Mouse (Mus musculus) C2C12 (cell line): ENCODE data around the gene Cdh20. TPM values are rescaled to one million over a fixed set of nuclear protein-coding genes. Genes with fewer than 3 reads are reported as not detected.
"Not testable (repeated sequence)": the region's sequence is repeated elsewhere in the genome, so short reads cannot be mapped to it uniquely, and the experiment has no call there.

ENCODE experiments used
- H3K27me3 ChIP-seq: one replicate; pipeline ENCODE4 v1.6.1; 2011; ENCODE audit not compliant: control insufficient read depth, insufficient read depth, insufficient read length
- H3K36me3 ChIP-seq: one replicate; pipeline ENCODE4 v1.6.1; 2011; ENCODE audit not compliant: control insufficient read depth, insufficient read depth
- H3K4me3 ChIP-seq: one replicate; pipeline ENCODE4 v1.5.1; 2011; ENCODE audit warnings: mild to moderate bottlenecking, control low read depth; ENCODE audit not compliant: poor library complexity, insufficient read depth, severe bottlenecking
- H3K79me2 ChIP-seq: one replicate; pipeline ENCODE4 v1.6.1; 2011; ENCODE audit not compliant: control insufficient read depth, insufficient read depth
- H3K79me3 ChIP-seq: one replicate; pipeline ENCODE4 v1.6.1; 2011; ENCODE audit warnings: low read depth, control low read depth
- H3ac ChIP-seq: one replicate; pipeline ENCODE3; 2011; ENCODE audit warnings: low read depth; ENCODE audit not compliant: control insufficient read depth, insufficient read length
- CEBPB ChIP-seq: IDR thresholded peaks from one replicate; pipeline ENCODE4 v1.6.1; 2011; ENCODE audit warnings: low read depth, mild to moderate bottlenecking, control low read depth, moderate library complexity
- CTCF ChIP-seq: IDR thresholded peaks from one replicate; pipeline ENCODE4 v1.5.1; 2011; ENCODE audit not compliant: control insufficient read depth, insufficient read depth, insufficient read length
- FOSL1 ChIP-seq: IDR thresholded peaks from one replicate; pipeline ENCODE4 v1.8.0; 2011; ENCODE audit warnings: mild to moderate bottlenecking, low read length; ENCODE audit not compliant: poor library complexity, insufficient read depth, severe bottlenecking
- MAX ChIP-seq: IDR thresholded peaks from one replicate; pipeline ENCODE4 v1.6.1; 2011; ENCODE audit warnings: mild to moderate bottlenecking, control low read depth
- MYOD1 ChIP-seq: IDR thresholded peaks from one replicate; pipeline ENCODE4 v1.6.1; 2011; ENCODE audit warnings: low read depth; ENCODE audit not compliant: control insufficient read depth, insufficient read length
- MYOG ChIP-seq: IDR thresholded peaks from one replicate; pipeline ENCODE4 v1.6.1; 2011; ENCODE audit not compliant: control insufficient read depth, insufficient read length; ENCODE audit errors: extremely low read depth
- USF1 ChIP-seq: IDR thresholded peaks from one replicate; pipeline ENCODE4 v1.6.1; 2011; ENCODE audit warnings: low read depth, mild to moderate bottlenecking, control low read depth, moderate library complexity
- polyA plus RNA-seq: library from polyadenylated mRNA; unstranded; fragments of >200 nt; fragmentation: generic; extraction: Trizol; gene quantifications from one replicate; pipeline ENCODE4 v1.2.1, GENCODE M21; 2012; ENCODE audit warnings: missing spikeins

Cdh20 gene
- polyA plus RNA-seq, 1 experiment, result not detected

- Histone ChIP-seq H3K79me2 (no peaks in the 10 kb centered on the region), H3K79me3 (no peaks in the 10 kb centered on the region), H3K27me3 (no peaks in the 10 kb centered on the region), H3K36me3 (no peaks in the 10 kb centered on the region), H3ac (no peak overlapping the region), H3K4me3 (no peak overlapping the region)
- TF ChIP-seq CEBPB (no peak), FOSL1 (no peak), MYOG (no peak), MYOD1 (no peak), CTCF (no peak)
These were observed 149.0 kb downstream of the Cdh20 start for GRCm38 (mm10) chr1:104917307-104917836.

- H3K27me3 ChIP-seq, result no peaks in the 10 kb centered on the region
- no peak for TF ChIP-seq MYOD1
- TF ChIP-seq MAX, result no peak
- no peak overlapping the region for H3K4me3 ChIP-seq
- H3ac ChIP-seq, result no peak overlapping the region
- H3K79me2 ChIP-seq, result no peaks in the 10 kb centered on the region
- H3K79me3 ChIP-seq, result no peaks in the 10 kb centered on the region
- no peaks in the 10 kb centered on the region for H3K36me3 ChIP-seq
These were observed 164.7 kb downstream of the Cdh20 start for GRCm38 (mm10) chr1:104933051-104933450.

- H3K27me3 ChIP-seq, result no peaks in the 10 kb centered on the region
- no peak overlapping the region for H3K4me3 ChIP-seq
- H3ac ChIP-seq, result no peak overlapping the region
- TF ChIP-seq MYOG (no peak), MAX (no peak), CTCF (no peak), MYOD1 (no peak), CEBPB (no peak), USF1 (no peak), FOSL1 (no peak)
- H3K79me3 ChIP-seq, result no peaks in the 10 kb centered on the region
- H3K79me2 ChIP-seq, result no peaks in the 10 kb centered on the region
- no peaks in the 10 kb centered on the region for H3K36me3 ChIP-seq
These were observed 168.6 kb downstream of the Cdh20 start for GRCm38 (mm10) chr1:104936966-104937365.

GRCm38 (mm10) chr1:104939156-104939555 is 170.8 kb downstream of the Cdh20 start:
- TF ChIP-seq MAX (no peak), FOSL1 (no peak), MYOG (no peak), CEBPB (no peak), MYOD1 (no peak), USF1 (no peak), CTCF (no peak)
- H3K4me3 ChIP-seq, result no peak overlapping the region
- H3K79me2 ChIP-seq, result no peaks in the 10 kb centered on the region
- H3K36me3 ChIP-seq, result no peaks in the 10 kb centered on the region
- H3ac ChIP-seq, result no peak overlapping the region
- H3K27me3 ChIP-seq, result no peaks in the 10 kb centered on the region
- H3K79me3 ChIP-seq, result no peaks in the 10 kb centered on the region

- H3K79me2 ChIP-seq, result no peaks in the 10 kb centered on the region
- no peaks in the 10 kb centered on the region for H3K27me3 ChIP-seq
- no peak for TF ChIP-seq MYOD1
- TF ChIP-seq FOSL1, result no peak
- no peak for TF ChIP-seq CTCF
- TF ChIP-seq CEBPB, result no peak
- TF ChIP-seq MAX, result no peak
- TF ChIP-seq USF1, result no peak
- TF ChIP-seq MYOG, result no peak
- H3K4me3 ChIP-seq, result no peak overlapping the region
- no peak overlapping the region for H3ac ChIP-seq
- H3K36me3 ChIP-seq, result no peaks in the 10 kb centered on the region
- H3K79me3 ChIP-seq, result no peaks in the 10 kb centered on the region
These were observed 176.3 kb downstream of the Cdh20 start for GRCm38 (mm10) chr1:104944470-104945109.

DNA sequence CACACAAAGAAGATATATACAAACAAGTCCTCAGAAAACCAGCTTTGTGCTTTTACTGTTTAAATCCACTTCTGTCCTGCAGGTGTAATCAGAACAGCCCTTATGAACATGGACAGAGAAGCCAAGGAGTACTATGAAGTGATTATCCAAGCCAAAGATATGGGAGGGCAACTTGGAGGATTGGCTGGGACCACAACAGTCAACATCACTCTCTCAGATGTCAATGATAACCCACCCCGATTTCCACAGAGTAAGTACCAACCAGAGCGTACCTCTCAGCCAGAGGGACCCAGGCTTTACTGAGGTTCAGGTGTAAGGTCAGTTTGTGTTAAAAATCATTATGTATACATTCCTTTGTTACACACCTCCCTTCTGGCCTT is 176.8 kb downstream of the Cdh20 start:
- Histone ChIP-seq H3K79me2 (no peaks in the 10 kb centered on the region), H3K27me3 (no peaks in the 10 kb centered on the region), H3ac (no peak overlapping the region), H3K4me3 (no peak overlapping the region), H3K36me3 (no peaks in the 10 kb centered on the region), H3K79me3 (no peaks in the 10 kb centered on the region)
- TF ChIP-seq USF1, result no peak
- TF ChIP-seq MYOG, result no peak
- no peak for TF ChIP-seq MYOD1
- TF ChIP-seq CTCF, result no peak
- no peak for TF ChIP-seq CEBPB
- TF ChIP-seq FOSL1, result no peak
- TF ChIP-seq MAX, result no peak

DNA sequence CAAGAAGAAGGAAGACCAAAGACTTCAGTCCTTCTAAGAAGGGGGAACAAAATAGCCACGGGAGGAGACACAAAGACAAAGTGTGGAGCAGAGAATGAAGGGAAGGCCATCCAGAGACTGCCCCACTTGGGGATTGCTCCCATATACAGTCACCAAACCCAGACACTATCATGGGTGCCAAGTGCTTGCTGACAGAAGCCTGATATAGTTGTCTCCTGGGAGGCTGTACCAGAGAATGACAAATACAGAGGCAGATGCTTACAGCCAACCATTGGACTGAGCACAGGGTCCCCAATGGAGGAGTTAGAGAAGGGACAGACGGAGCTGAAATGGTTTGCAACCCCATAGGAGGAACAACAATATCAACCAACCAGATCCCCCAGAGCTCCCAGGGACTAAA is 181.3 kb downstream of the Cdh20 start:
- not testable (repeated sequence) for H3K4me3 ChIP-seq, H3K79me3 ChIP-seq, H3K79me2 ChIP-seq, H3ac ChIP-seq, H3K36me3 ChIP-seq, H3K27me3 ChIP-seq
